Mouse (Mus musculus) macrophage (primary cell): Measurements from ENCODE around the gene Cript. TPM values are rescaled to one million over a fixed set of nuclear protein-coding genes. Genes with fewer than 3 reads are reported as not detected.
"Not testable (repeated sequence)": the region's sequence is repeated elsewhere in the genome, so short reads cannot be mapped to it uniquely, and the experiment has no call there.

Experiments
- H3K27ac ChIP-seq: fragments of 350-480 bp; formaldehyde crosslinking; 2 replicates; pipeline ENCODE4 v1.9.0; 2021
- H3K36me3 ChIP-seq: fragments of 350-480 bp; formaldehyde crosslinking; 2 replicates; pipeline ENCODE4 v1.9.0; 2021; ENCODE audit errors: inconsistent target
- H3K4me3 ChIP-seq: fragments of 350-480 bp; formaldehyde crosslinking; 2 replicates; pipeline ENCODE4 v1.9.0; 2021; ENCODE audit errors: inconsistent target
- H3K79me2 ChIP-seq: fragments of 350-480 bp; formaldehyde crosslinking; 2 replicates; pipeline ENCODE4 v1.9.0; 2021; ENCODE audit errors: inconsistent target
- WGBS: methylation state at CpG from one replicate; pipeline ENCODE4 v1.1.7; 2026; ENCODE audit warnings: inconsistent platforms; ENCODE audit not compliant: missing documents; 5-methylcytosine and 5-hydroxymethylcytosine counted together
- polyA plus RNA-seq: library from polyadenylated mRNA; stranded (reverse); fragments of 250-400 nt; gene quantifications from 3 replicates; pipeline ENCODE4 v1.2.4, GENCODE M21; 2018; ENCODE audit warnings: inconsistent platforms

Cript gene
- polyA plus RNA-seq, 1 experiment from 2014 or later: 57.1 TPM

GRCm38 (mm10) chr17:87056761-87057160 is 31.4 kb downstream of the Cript start:
- Histone ChIP-seq H3K36me3 (no peaks in the 10 kb centered on the region), H3K4me3 (no peak overlapping the region), H3K27ac (no peak overlapping the region), H3K79me2 (no peaks in the 10 kb centered on the region)
- 97% methylated on average over 7 of the region's 7 CpGs for WGBS

GRCm38 (mm10) chr17:87057486-87058266 is 32.3 kb downstream of the Cript start:
- Histone ChIP-seq H3K79me2 (no peaks in the 10 kb centered on the region), H3K4me3 (no peak overlapping the region), H3K27ac (no peak overlapping the region), H3K36me3 (no peaks in the 10 kb centered on the region)
- 96% methylated on average over 8 of the region's 8 CpGs for WGBS

- H3K36me3 ChIP-seq: no peaks in the 10 kb centered on the region
- 56% methylated on average over 9 of the region's 9 CpGs for WGBS
- no peak overlapping the region for H3K27ac ChIP-seq
These were observed 37.3 kb downstream of the Cript start for GRCm38 (mm10) chr17:87062639-87063038.

GRCm38 (mm10) chr17:87063461-87063860 is 38.1 kb downstream of the Cript start:
- Histone ChIP-seq H3K79me2 (no peaks in the 10 kb centered on the region), H3K36me3 (no peaks in the 10 kb centered on the region), H3K4me3 (no peak overlapping the region), H3K27ac (no peak overlapping the region)
- WGBS: 81% methylated on average over 7 of the region's 7 CpGs

More at GRCm38 (mm10) chr17:87062639-87063038, 37.3 kb downstream of the Cript start:
- Histone ChIP-seq H3K79me2 (no peaks in the 10 kb centered on the region), H3K4me3 (no peak overlapping the region)

GRCm38 (mm10) chr17:87063969-87064368 is 38.6 kb downstream of the Cript start:
- Histone ChIP-seq H3K4me3 (no peak overlapping the region), H3K36me3 (no peaks in the 10 kb centered on the region), H3K79me2 (no peaks in the 10 kb centered on the region), H3K27ac (no peak overlapping the region)
- 3% methylated on average over 6 of the region's 6 CpGs for WGBS

- H3K27ac ChIP-seq: no peak overlapping the region
- H3K36me3 ChIP-seq: no peaks in the 10 kb centered on the region
- WGBS: 94% methylated on average over 4 of the region's 4 CpGs
- H3K79me2 ChIP-seq: no peaks in the 10 kb centered on the region
- H3K4me3 ChIP-seq: no peak overlapping the region
These were observed 43.6 kb downstream of the Cript start for GRCm38 (mm10) chr17:87068997-87069396.

GRCm38 (mm10) chr17:87072183-87072582 is 46.8 kb downstream of the Cript start:
- not testable (repeated sequence) for H3K27ac ChIP-seq, H3K36me3 ChIP-seq
- 90% methylated on average over 1 of the region's 1 CpGs for WGBS

GRCm38 (mm10) chr17:87072766-87073440 is 47.6 kb downstream of the Cript start:
- H3K36me3 ChIP-seq: no peaks in the 10 kb centered on the region
- no peak overlapping the region for H3K4me3 ChIP-seq
- 99% methylated on average over 5 of the region's 5 CpGs for WGBS
- H3K79me2 ChIP-seq: no peaks in the 10 kb centered on the region
- no peak overlapping the region for H3K27ac ChIP-seq

More at GRCm38 (mm10) chr17:87072183-87072582, 46.8 kb downstream of the Cript start:
- H3K79me2 ChIP-seq, H3K4me3 ChIP-seq: not testable (repeated sequence)

- H3K36me3 ChIP-seq: no peaks in the 10 kb centered on the region
- no peaks in the 10 kb centered on the region for H3K79me2 ChIP-seq
- no peak overlapping the region for H3K27ac ChIP-seq
- no peak overlapping the region for H3K4me3 ChIP-seq
These were observed 48.1 kb downstream of the Cript start for GRCm38 (mm10) chr17:87073470-87073869.

GRCm38 (mm10) chr17:87078217-87078616 is 52.9 kb downstream of the Cript start:
- not testable (repeated sequence) for H3K36me3 ChIP-seq, H3K79me2 ChIP-seq, H3K27ac ChIP-seq, H3K4me3 ChIP-seq
- 95% methylated on average over 14 of the region's 17 CpGs for WGBS

- 93% methylated on average over 7 of the region's 7 CpGs for WGBS
- no peak overlapping the region for H3K27ac ChIP-seq
These were observed 55.4 kb downstream of the Cript start for GRCm38 (mm10) chr17:87080724-87081123.

GRCm38 (mm10) chr17:87082547-87082946 is 57.2 kb downstream of the Cript start:
- Histone ChIP-seq H3K36me3 (no peaks in the 10 kb centered on the region), H3K27ac (no peak overlapping the region), H3K79me2 (no peaks in the 10 kb centered on the region), H3K4me3 (no peak overlapping the region)
- WGBS: 34% methylated on average over 4 of the region's 4 CpGs

More at GRCm38 (mm10) chr17:87080724-87081123, 55.4 kb downstream of the Cript start:
- no peaks in the 10 kb centered on the region for H3K36me3 ChIP-seq
- no peaks in the 10 kb centered on the region for H3K79me2 ChIP-seq
- H3K4me3 ChIP-seq: no peak overlapping the region

- Histone ChIP-seq H3K4me3 (no peak overlapping the region), H3K36me3 (no peaks in the 10 kb centered on the region), H3K27ac (no peak overlapping the region), H3K79me2 (no peaks in the 10 kb centered on the region)
- WGBS: 79% methylated on average over 5 of the region's 5 CpGs
These were observed 58.3 kb downstream of the Cript start for GRCm38 (mm10) chr17:87083671-87084070.
